Mouse (Mus musculus) spleen, postnatal 36 days (tissue): ENCODE results near the gene Figla.

Experiments
- DNase-seq, 2 experiments: peaks; one replicate each; pipeline ENCODE4 v3.0.0; 2022; ENCODE audit warnings: low spot score in 2 of 2, mixed read lengths in 1 of 2

Gene Figla

GRCm38 (mm10) chr6:86028601-86029322, 12.8 kb downstream of the Figla start, which contains the start of gene Add2:
Add2 (plus strand) TSS chr6:86028681.
- DNase-seq: no peak

DNA sequence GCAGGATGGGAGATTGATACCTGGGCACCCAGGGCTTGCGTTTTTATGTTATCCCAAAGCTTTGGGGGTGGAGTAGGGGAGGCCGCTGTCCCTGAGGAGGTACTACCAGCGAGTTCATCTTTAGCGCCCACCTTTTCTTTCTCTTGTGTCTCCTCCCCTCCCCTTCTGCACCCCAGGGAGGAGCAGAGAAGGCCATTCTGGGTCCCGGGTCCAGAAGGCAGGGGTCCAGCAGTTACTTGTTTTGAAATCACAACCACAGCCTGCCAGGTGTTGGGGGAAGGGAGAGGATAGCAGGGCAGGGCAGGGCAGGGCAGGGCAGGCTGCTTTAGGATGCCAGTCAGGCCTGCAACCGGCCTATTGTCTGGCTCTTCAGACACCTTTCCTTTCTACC, 13.3 kb downstream of the Figla start:
- DNase-seq: no peak

GRCm38 (mm10) chr6:86031527-86031926, 15.6 kb downstream of the Figla start:
- no peak for DNase-seq

DNA sequence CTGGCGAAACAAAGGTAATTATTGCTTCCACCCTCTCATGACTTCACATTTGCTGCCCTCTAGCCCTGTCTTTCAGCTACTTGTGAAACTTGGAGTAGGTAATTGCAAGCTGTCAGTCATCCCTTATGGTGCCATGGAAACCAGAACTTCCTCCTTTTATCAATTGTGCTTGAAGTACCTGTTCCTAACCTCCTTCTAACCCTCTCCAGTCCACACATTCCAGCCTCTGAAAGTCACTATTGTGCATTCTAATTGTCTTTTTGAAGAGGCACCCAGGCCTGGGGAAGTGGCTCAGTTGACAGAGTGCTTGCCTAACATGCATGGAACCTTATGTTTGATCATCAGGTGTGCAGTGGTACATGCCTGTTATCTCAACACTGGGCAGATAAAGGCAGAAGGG, 17.7 kb downstream of the Figla start:
- no peak for DNase-seq

DNA sequence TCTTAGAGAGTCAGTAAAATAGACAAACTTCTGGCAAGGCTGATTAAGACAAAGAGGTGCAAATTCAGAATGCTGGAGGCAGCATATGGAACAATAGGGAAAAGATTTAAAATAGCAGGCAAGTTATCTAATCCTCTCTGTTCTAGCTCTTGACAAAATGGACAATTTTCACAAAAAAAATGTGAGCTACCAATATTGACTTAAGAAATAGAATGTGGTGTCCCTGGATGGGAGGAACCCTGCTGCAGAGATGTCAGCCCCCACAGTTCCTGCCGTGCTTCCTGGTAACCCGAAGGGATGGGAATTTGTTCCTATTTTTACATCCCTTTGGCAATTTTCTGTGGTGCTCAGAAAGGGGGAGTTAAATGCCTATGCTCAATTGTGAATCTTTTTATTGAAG, 22.9 kb downstream of the Figla start:
- no peak for DNase-seq

DNA sequence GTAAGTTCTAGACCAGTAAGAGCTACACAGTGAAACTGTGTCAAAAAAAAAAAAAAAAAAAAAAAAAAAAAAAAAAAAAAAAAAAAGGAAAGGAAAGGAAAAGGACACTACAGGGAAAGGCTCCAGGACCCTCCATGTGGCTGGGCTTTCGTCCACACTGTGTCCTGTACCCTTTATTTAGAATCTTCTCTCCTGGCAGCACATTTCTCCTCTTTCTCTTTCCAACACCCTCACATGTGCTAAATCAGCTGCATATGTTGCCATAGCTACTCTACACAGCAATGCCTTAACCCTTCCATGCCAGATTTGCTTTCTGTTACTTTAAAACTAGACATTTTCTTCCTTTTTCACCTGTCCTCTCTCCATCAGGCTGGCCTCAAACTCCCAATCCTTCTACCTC, 24.2 kb downstream of the Figla start:
- DNase-seq: no peak

GRCm38 (mm10) chr6:86047510-86047909, 31.5 kb downstream of the Figla start:
- DNase-seq: no peak

- no peak for DNase-seq
Measured at GRCm38 (mm10) chr6:86048509-86048908, 32.5 kb downstream of the Figla start.

DNA sequence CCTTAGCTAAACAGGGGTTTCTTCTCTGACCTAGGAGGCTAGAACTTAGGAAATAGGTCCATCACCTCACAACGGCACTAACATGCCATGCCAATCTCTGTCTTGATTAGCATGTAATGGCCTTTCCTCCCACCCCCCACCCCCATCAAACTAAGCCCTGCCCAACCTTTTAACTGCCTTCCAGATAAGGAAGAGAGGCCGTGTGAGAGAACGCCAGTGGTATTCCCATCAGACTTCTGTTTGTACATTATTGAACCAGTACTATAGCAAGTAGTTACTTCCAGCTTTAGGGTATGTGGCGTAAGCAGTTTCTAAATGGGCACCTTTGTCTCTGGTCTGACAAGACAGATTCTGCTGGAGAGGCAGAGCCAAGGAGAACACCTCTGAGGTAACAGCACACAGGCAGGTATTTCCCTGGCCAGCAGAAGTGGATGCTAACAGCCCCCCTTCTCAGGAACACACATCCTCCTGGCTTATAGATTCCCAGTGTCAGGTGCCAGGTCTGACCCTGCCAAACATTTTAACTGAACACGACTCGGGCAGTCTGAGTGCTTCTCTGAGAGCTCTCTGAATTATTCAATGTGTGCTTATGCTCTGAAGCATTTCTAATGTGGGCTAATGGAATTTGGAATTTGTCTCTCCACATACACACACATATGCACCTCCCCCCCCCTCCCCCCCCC, 34.8 kb downstream of the Figla start:
- no peak for DNase-seq

GRCm38 (mm10) chr6:86052032-86052459, 36.1 kb downstream of the Figla start:
- no peak for DNase-seq

- DNase-seq: no peak
Measured at GRCm38 (mm10) chr6:86052556-86052955, 36.6 kb downstream of the Figla start.

DNA sequence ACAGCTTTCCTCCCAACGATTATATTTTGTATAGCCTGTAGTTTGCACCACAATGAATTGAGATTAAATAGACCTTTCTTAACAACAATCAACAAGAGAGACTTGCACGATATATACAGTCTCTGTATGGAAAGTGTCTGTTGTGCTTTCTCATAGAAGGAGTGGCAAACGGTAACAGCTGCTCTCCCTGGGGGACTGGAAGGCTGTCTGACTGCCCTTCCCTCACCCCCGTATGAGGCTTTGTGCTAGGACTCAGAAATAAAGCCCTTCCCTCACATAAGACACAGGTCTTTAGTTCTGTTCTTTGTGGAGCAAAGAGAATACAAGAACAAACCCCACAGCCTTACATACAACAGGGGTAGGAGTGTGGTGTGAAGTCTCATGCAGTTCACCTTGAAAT, 37.1 kb downstream of the Figla start:
- no peak for DNase-seq

DNA sequence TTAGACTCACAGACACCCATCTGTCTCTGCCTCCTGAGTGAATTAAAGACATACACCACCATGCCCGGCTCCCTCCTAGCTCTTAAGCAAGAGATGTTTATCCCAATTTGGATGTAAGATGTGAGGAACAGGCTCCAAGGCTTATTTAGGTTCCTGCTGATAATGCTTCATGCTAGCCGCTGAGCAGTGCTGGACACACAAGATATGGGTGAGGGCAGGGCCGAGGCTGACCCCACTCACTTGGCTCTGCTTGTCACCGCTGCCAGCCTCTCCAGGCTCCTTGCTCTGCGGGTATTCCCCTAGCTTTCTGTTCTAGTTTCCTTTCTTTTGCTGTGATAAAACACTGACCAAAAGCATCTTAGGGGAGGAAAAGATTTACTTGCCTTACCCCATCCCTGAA, 37.6 kb downstream of the Figla start:
- DNase-seq: no peak

DNA sequence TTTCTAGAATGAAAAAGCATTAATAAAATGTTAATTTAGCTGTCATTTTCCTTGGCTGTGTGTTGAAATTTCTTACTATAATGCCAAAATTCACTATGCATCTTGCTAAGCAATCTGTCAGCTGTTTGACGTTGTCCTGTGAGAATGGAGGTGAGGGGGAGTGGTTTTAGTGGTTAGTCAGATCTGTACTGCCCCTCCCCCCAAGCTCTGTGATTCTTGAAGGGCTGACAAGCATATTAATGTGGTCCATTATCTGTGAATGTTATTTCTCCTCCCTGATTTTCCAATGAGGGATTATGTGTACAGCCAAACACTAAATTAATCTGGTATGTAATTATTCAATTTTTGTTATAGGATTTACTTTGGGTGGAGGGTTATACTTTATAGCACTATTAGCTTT, 42.5 kb downstream of the Figla start:
- DNase-seq: no peak

- no peak for DNase-seq
Measured at GRCm38 (mm10) chr6:86059151-86059853, 43.3 kb downstream of the Figla start.

- DNase-seq: no peak
Measured at GRCm38 (mm10) chr6:86060170-86060569, 44.2 kb downstream of the Figla start.

GRCm38 (mm10) chr6:86062226-86062625, 46.3 kb downstream of the Figla start:
- no peak for DNase-seq

DNA sequence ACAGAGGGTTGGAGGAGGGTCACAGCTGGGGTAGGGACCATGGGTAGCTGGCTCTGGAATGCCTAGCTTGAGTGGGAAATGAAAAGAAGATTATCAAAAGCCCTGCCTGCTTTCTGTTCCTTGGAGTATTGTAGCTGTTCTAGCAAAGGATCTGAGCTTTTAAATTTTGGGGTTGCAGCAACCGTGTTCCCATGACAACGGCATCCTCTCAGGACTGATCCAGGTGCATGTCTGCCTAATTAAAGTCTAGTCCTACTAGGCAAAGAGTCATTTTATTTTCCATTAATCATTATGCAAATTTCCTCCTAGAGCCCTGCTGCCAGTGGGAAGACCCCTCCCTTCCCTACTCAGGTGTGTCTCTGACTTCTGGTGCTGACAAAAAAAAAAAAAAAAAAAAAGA, 46.7 kb downstream of the Figla start:
- no peak for DNase-seq

DNA sequence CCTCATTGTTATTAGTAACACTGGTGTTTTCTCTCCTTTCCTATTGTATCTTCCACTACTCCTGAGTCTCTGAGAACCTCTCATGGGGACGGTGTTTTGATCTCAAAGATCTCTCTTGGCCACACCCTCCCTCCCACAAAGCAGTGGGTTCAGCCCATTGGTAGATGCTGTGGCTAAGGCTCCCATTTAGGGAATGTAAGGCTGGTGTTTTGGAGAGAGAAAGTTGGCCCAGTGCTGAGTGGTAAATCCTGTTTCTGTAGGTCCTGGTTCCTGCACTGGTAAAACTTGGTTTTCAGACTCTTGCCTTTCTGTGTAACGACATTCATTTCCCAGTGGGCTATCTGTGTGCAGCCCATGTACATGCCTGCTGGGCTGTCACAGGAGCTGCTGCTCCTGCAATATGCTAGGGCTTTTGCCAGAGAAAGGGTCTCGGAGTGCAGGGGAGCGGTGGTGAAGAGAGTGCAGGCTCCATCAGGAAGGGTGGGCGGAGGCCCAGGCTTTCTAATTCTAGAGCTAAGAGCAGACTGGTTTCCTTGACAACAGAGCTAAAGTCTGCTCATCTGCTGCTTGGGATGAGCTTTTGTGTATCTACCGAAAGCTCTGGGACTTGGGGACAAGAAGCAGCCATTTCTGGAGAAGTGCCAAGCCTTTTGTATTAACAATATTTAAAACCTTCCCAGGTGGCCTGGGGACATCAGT, 48.5 kb downstream of the Figla start:
- DNase-seq: no peak

GRCm38 (mm10) chr6:86066727-86067126, 50.8 kb downstream of the Figla start:
- no peak for DNase-seq

- DNase-seq: no peak
Measured at GRCm38 (mm10) chr6:86067145-86067544, 51.2 kb downstream of the Figla start.

DNA sequence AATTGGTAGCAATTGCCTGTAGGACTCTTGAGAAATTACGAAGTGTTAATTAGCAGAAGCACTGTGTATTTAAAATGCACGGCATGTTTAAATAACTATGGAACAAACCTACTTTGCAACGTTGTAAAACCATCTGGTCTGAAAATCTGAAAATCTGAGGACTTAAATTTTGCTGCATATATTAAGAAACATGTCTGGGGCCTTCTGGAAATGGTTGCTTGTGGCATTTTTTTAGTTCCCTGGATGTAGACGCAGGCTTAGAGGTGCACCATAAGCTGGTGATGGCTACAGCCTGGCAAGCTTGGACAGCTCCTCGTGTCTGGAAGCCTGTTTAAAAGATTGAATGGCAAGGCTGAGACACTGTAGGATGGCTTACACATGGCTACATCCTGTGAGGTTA, 53.0 kb downstream of the Figla start:
- no peak for DNase-seq
